10 mouse cellular contexts compared by ENCODE assay signal in genomic region chr9:69295826-69296225, GRCm38 (mm10).
"Had no signal": no experiment of that assay in that cellular context is flagged by ENCODE, and none has a peak within 500 bp of the region (broad histone marks: within the 10 kb centered on the region; RNA-seq: fewer than 3 reads in every experiment).

No protein-coding gene starts in this region.

- H3K9me3 ChIP-seq: midbrain, embryonic 10.5 days; midbrain, embryonic 13.5 days; midbrain, embryonic 15.5 days; neural tube, embryonic 13.5 days; neural tube, embryonic 15.5 days had no signal

- ATAC-seq: midbrain, embryonic 13.5 days; midbrain, embryonic 15.5 days had no signal

- H3K27ac ChIP-seq: midbrain, embryonic 10.5 days; midbrain, embryonic 13.5 days; midbrain, embryonic 15.5 days; neural tube, embryonic 13.5 days; neural tube, embryonic 15.5 days had no signal

- H3K4me2 ChIP-seq: lung, embryonic 14.5 days; midbrain, embryonic 13.5 days; midbrain, embryonic 15.5 days; neural tube, embryonic 13.5 days; neural tube, embryonic 15.5 days had no signal

- H3K36me3 ChIP-seq: midbrain, embryonic 10.5 days; midbrain, embryonic 13.5 days; midbrain, embryonic 15.5 days; neural tube, embryonic 13.5 days; neural tube, embryonic 15.5 days had no signal

- H3K9ac ChIP-seq: lung, embryonic 14.5 days; midbrain, embryonic 13.5 days; midbrain, embryonic 15.5 days; neural tube, embryonic 13.5 days; neural tube, embryonic 15.5 days had no signal

- H3K4me3 ChIP-seq: midbrain, embryonic 10.5 days; midbrain, embryonic 13.5 days; midbrain, embryonic 15.5 days; myocyte; neural tube, embryonic 13.5 days; neural tube, embryonic 15.5 days had no signal

- DNase-seq: right cerebral cortex, postnatal 25 days; thymus, adult 18-20 months; thymus, postnatal 36 days had no signal
